Mouse (Mus musculus) ES-Bruce4 (cell line): ENCODE measurements around the gene Usp40. TPM values are rescaled to one million over a fixed set of nuclear protein-coding genes. Genes with fewer than 3 reads are reported as not detected.

Experiments used
- H3K27ac ChIP-seq: 2 replicates; pipeline ENCODE4 v1.5.1; 2012; ENCODE audit warnings: low read length, inconsistent platforms; ENCODE audit not compliant: insufficient read depth
- H3K27me3 ChIP-seq: 2 replicates; pipeline ENCODE4 v1.6.1; 2012; ENCODE audit warnings: mild to moderate bottlenecking, low read length, inconsistent platforms; ENCODE audit not compliant: control insufficient read depth, poor library complexity, insufficient read depth, severe bottlenecking
- H3K36me3 ChIP-seq: 2 replicates; pipeline ENCODE4 v1.6.1; 2012; ENCODE audit warnings: inconsistent platforms, mild to moderate bottlenecking, low read length, moderate library complexity; ENCODE audit not compliant: control insufficient read depth, poor library complexity, insufficient read depth, severe bottlenecking
- H3K4me1 ChIP-seq: one replicate; pipeline ENCODE4 v1.8.1; 2011; ENCODE audit warnings: low read length; ENCODE audit not compliant: control insufficient read depth, insufficient read depth
- H3K4me3 ChIP-seq: 2 replicates; pipeline ENCODE4 v1.5.1; 2011; ENCODE audit warnings: low read depth, mild to moderate bottlenecking, low read length
- H3K9ac ChIP-seq: 2 replicates; pipeline ENCODE4 v1.6.1; 2012; ENCODE audit warnings: low read depth, mild to moderate bottlenecking, inconsistent platforms; ENCODE audit not compliant: poor library complexity, severe bottlenecking
- H3K9me3 ChIP-seq: replicated peaks from 2 replicates; pipeline ENCODE4 v1.6.1; 2012; ENCODE audit warnings: mild to moderate bottlenecking, low read length, inconsistent platforms; ENCODE audit not compliant: control insufficient read depth, poor library complexity, insufficient read depth, severe bottlenecking
- CTCF ChIP-seq: IDR thresholded peaks from one replicate; pipeline ENCODE4 v1.8.1; 2011; ENCODE audit warnings: low read depth, low read length
- EP300 ChIP-seq: IDR thresholded peaks from 2 replicates; pipeline ENCODE4 v1.6.1; 2011; ENCODE audit warnings: low read depth, low read length; ENCODE audit not compliant: insufficient read depth
- POLR2A ChIP-seq: IDR thresholded peaks from one replicate; pipeline ENCODE4 v1.8.1; 2011; ENCODE audit warnings: low read length; ENCODE audit not compliant: insufficient read depth
- polyA plus RNA-seq: library from polyadenylated mRNA; stranded (reverse); fragments of >200 nt; gene quantifications from 2 replicates; pipeline ENCODE4 v1.2.4, GENCODE M21; 2011; ENCODE audit warnings: low read depth; ENCODE audit not compliant: missing spikeins, insufficient read depth, insufficient read length

The Usp40 gene
- polyA plus RNA-seq, 1 experiment = 19.6 TPM

GRCm38 (mm10) chr1:87900979-87901378, 107.4 kb downstream of the Usp40 start:
- no peak for TF ChIP-seq POLR2A
- Histone ChIP-seq H3K9me3 (peaks cover under 1% of the 10 kb centered on the region; the same call in 1 of the 2 replicates), H3K9ac (no peak overlapping the region), H3K27ac (no peak overlapping the region), H3K4me1 (peaks cover 1% of the 10 kb centered on the region), H3K36me3 (peaks cover 2% of the 10 kb centered on the region; the same call in 1 of the 2 replicates), H3K27me3 (no peaks in the 10 kb centered on the region), H3K4me3 (no peak overlapping the region)

GRCm38 (mm10) chr1:87899701-87900100, 108.7 kb downstream of the Usp40 start:
- no peaks in the 10 kb centered on the region for H3K9me3 ChIP-seq
- H3K27ac ChIP-seq = no peak overlapping the region
- H3K9ac ChIP-seq = no peak overlapping the region
- no peak for TF ChIP-seq CTCF
- TF ChIP-seq POLR2A = no peak
- TF ChIP-seq EP300 = no peak
- no peaks in the 10 kb centered on the region for H3K27me3 ChIP-seq
- H3K4me1 ChIP-seq = peaks cover 1% of the 10 kb centered on the region
- no peak overlapping the region for H3K4me3 ChIP-seq
- peaks cover 2% of the 10 kb centered on the region; the same call in 1 of the 2 replicates for H3K36me3 ChIP-seq

GRCm38 (mm10) chr1:87896921-87897320, 111.4 kb downstream of the Usp40 start:
- H3K4me1 ChIP-seq = peaks cover 1% of the 10 kb centered on the region
- H3K36me3 ChIP-seq = peaks cover 2% of the 10 kb centered on the region; the same call in 1 of the 2 replicates
- H3K4me3 ChIP-seq = no peak overlapping the region
- no peak overlapping the region for H3K9ac ChIP-seq
- H3K9me3 ChIP-seq = no peaks in the 10 kb centered on the region
- H3K27me3 ChIP-seq = no peaks in the 10 kb centered on the region
- H3K27ac ChIP-seq = no peak overlapping the region
- no peak for TF ChIP-seq CTCF
- TF ChIP-seq EP300 = no peak
- no peak for TF ChIP-seq POLR2A

Other genes with a start within 250 kb of the Usp40 start
- 2.8 and 3.0 TPM in 2 replicates for gene Sag, start 204.9 kb downstream of the Usp40 start, polyA plus RNA-seq
- 60.2 and 62.4 TPM in 2 replicates for gene Dgkd, start 155.3 kb downstream of the Usp40 start, polyA plus RNA-seq
- gene Ugt1a10, start 46.8 kb upstream of the Usp40 start, polyA plus RNA-seq = not detected in 2 replicates
- gene Ugt1a9, start 62.2 kb upstream of the Usp40 start, polyA plus RNA-seq = not detected in 2 replicates
- not detected in 2 replicates for gene Ugt1a8, start 79.3 kb upstream of the Usp40 start, polyA plus RNA-seq
- gene Ugt1a7c, start 86.5 kb upstream of the Usp40 start, polyA plus RNA-seq = 0.41 TPM in 1 of 2 replicates, not detected in the other
- not detected in 2 replicates for gene Ugt1a6b, start 94.7 kb upstream of the Usp40 start, polyA plus RNA-seq
- gene Ugt1a6a, start 126.3 kb upstream of the Usp40 start, polyA plus RNA-seq = not detected in 2 replicates
- gene Ugt1a5, start 157.5 kb upstream of the Usp40 start, polyA plus RNA-seq = not detected in 2 replicates
- gene Ugt1a2, start 192.1 kb upstream of the Usp40 start, polyA plus RNA-seq = not detected in 2 replicates
- 0.85 and 1.2 TPM in 2 replicates for gene Dnajb3, start 197.2 kb upstream of the Usp40 start, polyA plus RNA-seq
- gene Ugt1a1, start 203.4 kb upstream of the Usp40 start, polyA plus RNA-seq = not detected in 2 replicates
- gene Mroh2a, start 218.4 kb upstream of the Usp40 start, polyA plus RNA-seq = not detected in 2 replicates